Mouse (Mus musculus): Measurements from ENCODE around the gene Hnrnpa1. TPM values are rescaled to one million over a fixed set of nuclear protein-coding genes. Genes with fewer than 3 reads are reported as not detected.

Gene Hnrnpa1
- polyA plus RNA-seq, 1 experiment, result 53.3 TPM

- H3K27ac ChIP-seq (ENCODE audit: control insufficient read depth, insufficient read depth, low read depth, low read length), result no peak overlapping the region
- H3K36me3 ChIP-seq (ENCODE audit: control insufficient read depth, insufficient read depth, low read length), result no peaks in the 10 kb centered on the region
- TF ChIP-seq CTCF (IDR thresholded peaks at IDR 0.05; ENCODE audit: control insufficient read depth, insufficient read depth, insufficient replicate concordance, low read depth, low read length) (peak; percentile 25; the same call in 1 of the 2 replicates), POLR2A (IDR thresholded peaks at IDR 0.05; ENCODE audit: control insufficient read depth, low read depth, low read length) (no peak)
- H3K27me3 ChIP-seq (ENCODE audit: control insufficient read depth, insufficient read depth, low read length), result no peaks in the 10 kb centered on the region
- no peaks in the 10 kb centered on the region for H3K4me1 ChIP-seq (ENCODE audit: control insufficient read depth, insufficient read depth, low read length)
- no peak overlapping the region for H3K4me3 ChIP-seq (ENCODE audit: control insufficient read depth, low read depth, low read length)
These were observed 40.7 kb downstream of the Hnrnpa1 start for GRCm38 (mm10) chr15:103280817-103281464.

DNA sequence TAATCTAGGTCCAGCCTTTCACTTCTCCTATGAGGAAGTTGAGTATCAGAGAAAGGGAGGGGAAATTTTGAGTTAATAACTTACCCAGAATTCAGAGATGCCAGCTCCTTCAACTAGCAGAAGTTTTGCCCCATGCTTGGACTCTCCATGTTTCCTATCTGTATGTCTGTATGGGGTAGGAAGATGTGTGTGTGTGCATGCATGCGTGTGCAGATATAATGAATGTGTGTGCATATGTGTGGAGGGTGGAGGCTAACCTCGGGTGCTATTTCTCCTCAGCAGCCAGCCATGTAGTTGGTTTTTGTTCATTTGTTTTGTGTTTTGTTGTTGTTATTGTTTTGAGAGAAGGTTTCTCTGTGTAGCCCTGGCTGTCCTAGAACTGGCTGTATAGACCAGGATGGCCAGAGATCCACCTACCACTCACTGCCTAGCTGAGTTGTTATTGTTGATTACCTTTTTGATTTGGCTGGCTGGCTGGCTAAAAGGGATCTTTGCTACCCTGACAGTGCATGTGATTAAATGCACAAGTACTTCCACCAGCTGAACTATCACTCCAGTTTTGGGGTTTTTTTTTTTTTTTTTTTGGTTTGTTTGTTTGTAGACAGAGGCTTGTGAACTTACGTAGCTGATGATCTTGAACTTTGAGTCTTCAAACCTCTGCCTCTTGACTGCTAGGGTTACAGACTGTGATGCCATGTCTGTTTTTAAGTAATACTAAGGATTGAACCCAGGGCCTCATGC is 41.4 kb downstream of the Hnrnpa1 start:
- no peak overlapping the region for H3K4me3 ChIP-seq (ENCODE audit: control insufficient read depth, low read depth, low read length)
- TF ChIP-seq POLR2A (IDR thresholded peaks at IDR 0.05; ENCODE audit: control insufficient read depth, low read depth, low read length) (no peak), CTCF (IDR thresholded peaks at IDR 0.05; ENCODE audit: control insufficient read depth, insufficient read depth, insufficient replicate concordance, low read depth, low read length) (no peak)
- H3K27ac ChIP-seq (ENCODE audit: control insufficient read depth, insufficient read depth, low read depth, low read length), result no peak overlapping the region
- no peaks in the 10 kb centered on the region for H3K4me1 ChIP-seq (ENCODE audit: control insufficient read depth, insufficient read depth, low read length)
- H3K36me3 ChIP-seq (ENCODE audit: control insufficient read depth, insufficient read depth, low read length), result no peaks in the 10 kb centered on the region
- no peaks in the 10 kb centered on the region for H3K27me3 ChIP-seq (ENCODE audit: control insufficient read depth, insufficient read depth, low read length)

- Histone ChIP-seq H3K4me1 (ENCODE audit: control insufficient read depth, insufficient read depth, low read length) (no peaks in the 10 kb centered on the region), H3K4me3 (ENCODE audit: control insufficient read depth, low read depth, low read length) (no peak overlapping the region), H3K27ac (ENCODE audit: control insufficient read depth, insufficient read depth, low read depth, low read length) (no peak overlapping the region), H3K27me3 (ENCODE audit: control insufficient read depth, insufficient read depth, low read length) (no peaks in the 10 kb centered on the region), H3K36me3 (ENCODE audit: control insufficient read depth, insufficient read depth, low read length) (no peaks in the 10 kb centered on the region)
- TF ChIP-seq POLR2A (IDR thresholded peaks at IDR 0.05; ENCODE audit: control insufficient read depth, low read depth, low read length) (no peak), CTCF (IDR thresholded peaks at IDR 0.05; ENCODE audit: control insufficient read depth, insufficient read depth, insufficient replicate concordance, low read depth, low read length) (peak; percentile 47; the same call in 1 of the 2 replicates)
These were observed 43.8 kb downstream of the Hnrnpa1 start for GRCm38 (mm10) chr15:103284066-103284465.

DNA sequence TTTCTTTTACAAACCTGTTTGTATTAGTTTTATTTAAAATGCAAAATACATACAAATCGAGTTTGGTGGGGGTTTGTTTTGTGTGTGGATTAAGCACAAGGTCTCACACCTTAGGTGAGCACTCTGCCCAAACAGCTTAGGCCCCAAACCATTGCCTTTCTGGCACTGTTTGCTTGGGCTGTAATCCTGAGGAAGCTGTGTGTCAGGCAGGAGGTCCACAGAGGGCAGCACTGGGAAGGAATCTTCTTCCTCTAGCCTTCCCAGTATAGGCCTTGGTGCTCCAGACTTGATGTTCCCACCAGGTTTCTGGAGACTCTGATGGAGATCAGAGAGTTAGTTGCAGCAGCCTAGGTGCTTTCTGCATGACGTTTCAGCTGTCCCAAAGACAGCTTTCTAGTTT is 44.4 kb downstream of the Hnrnpa1 start:
- Histone ChIP-seq H3K36me3 (ENCODE audit: control insufficient read depth, insufficient read depth, low read length) (no peaks in the 10 kb centered on the region), H3K4me1 (ENCODE audit: control insufficient read depth, insufficient read depth, low read length) (no peaks in the 10 kb centered on the region), H3K27ac (ENCODE audit: control insufficient read depth, insufficient read depth, low read depth, low read length) (no peak overlapping the region), H3K4me3 (ENCODE audit: control insufficient read depth, low read depth, low read length) (no peak overlapping the region), H3K27me3 (ENCODE audit: control insufficient read depth, insufficient read depth, low read length) (no peaks in the 10 kb centered on the region)
- TF ChIP-seq CTCF (IDR thresholded peaks at IDR 0.05; ENCODE audit: control insufficient read depth, insufficient read depth, insufficient replicate concordance, low read depth, low read length) (no peak; the same call in 1 of the 2 replicates), POLR2A (IDR thresholded peaks at IDR 0.05; ENCODE audit: control insufficient read depth, low read depth, low read length) (no peak)

GRCm38 (mm10) chr15:103285778-103286417 is 45.7 kb downstream of the Hnrnpa1 start:
- TF ChIP-seq CTCF (IDR thresholded peaks at IDR 0.05; ENCODE audit: control insufficient read depth, insufficient read depth, insufficient replicate concordance, low read depth, low read length) (no peak), POLR2A (IDR thresholded peaks at IDR 0.05; ENCODE audit: control insufficient read depth, low read depth, low read length) (no peak)
- Histone ChIP-seq H3K4me1 (ENCODE audit: control insufficient read depth, insufficient read depth, low read length) (no peaks in the 10 kb centered on the region), H3K27me3 (ENCODE audit: control insufficient read depth, insufficient read depth, low read length) (no peaks in the 10 kb centered on the region), H3K36me3 (ENCODE audit: control insufficient read depth, insufficient read depth, low read length) (no peaks in the 10 kb centered on the region; the same call in 1 of the 2 replicates), H3K27ac (ENCODE audit: control insufficient read depth, insufficient read depth, low read depth, low read length) (no peak overlapping the region), H3K4me3 (ENCODE audit: control insufficient read depth, low read depth, low read length) (no peak overlapping the region)

- Histone ChIP-seq H3K4me1 (ENCODE audit: control insufficient read depth, insufficient read depth, low read length) (no peaks in the 10 kb centered on the region), H3K27me3 (ENCODE audit: control insufficient read depth, insufficient read depth, low read length) (no peaks in the 10 kb centered on the region), H3K36me3 (ENCODE audit: control insufficient read depth, insufficient read depth, low read length) (peaks cover 2% of the 10 kb centered on the region), H3K27ac (ENCODE audit: control insufficient read depth, insufficient read depth, low read depth, low read length) (no peak overlapping the region), H3K4me3 (ENCODE audit: control insufficient read depth, low read depth, low read length) (no peak overlapping the region)
- TF ChIP-seq POLR2A (IDR thresholded peaks at IDR 0.05; ENCODE audit: control insufficient read depth, low read depth, low read length), result no peak
- TF ChIP-seq CTCF (IDR thresholded peaks at IDR 0.05; ENCODE audit: control insufficient read depth, insufficient read depth, insufficient replicate concordance, low read depth, low read length), result no peak
These were observed 49.4 kb downstream of the Hnrnpa1 start for GRCm38 (mm10) chr15:103289600-103289999.

DNA sequence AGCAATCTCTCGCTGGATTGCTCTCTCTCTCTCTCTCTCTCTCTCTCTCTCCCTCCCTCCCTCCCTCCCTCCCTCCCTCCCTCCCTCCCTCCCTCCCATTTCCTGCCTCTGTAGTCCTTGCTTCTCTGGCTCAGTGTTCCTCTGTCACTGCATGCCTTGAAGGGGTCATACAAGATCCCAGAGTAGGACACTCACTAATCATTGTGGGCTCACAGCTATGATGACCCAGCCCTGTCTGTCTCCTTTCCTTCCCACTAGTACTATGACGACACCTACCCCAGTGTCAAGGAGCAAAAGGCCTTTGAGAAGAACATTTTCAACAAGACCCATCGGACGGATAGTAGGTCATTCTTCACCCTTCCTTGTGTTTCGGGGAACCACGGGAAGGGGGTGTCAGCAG is 50.2 kb downstream of the Hnrnpa1 start:
- Histone ChIP-seq H3K4me1 (ENCODE audit: control insufficient read depth, insufficient read depth, low read length) (no peaks in the 10 kb centered on the region), H3K4me3 (ENCODE audit: control insufficient read depth, low read depth, low read length) (peak overlapping the region; percentile 16; the same call in 1 of the 2 replicates), H3K27me3 (ENCODE audit: control insufficient read depth, insufficient read depth, low read length) (no peaks in the 10 kb centered on the region), H3K27ac (ENCODE audit: control insufficient read depth, insufficient read depth, low read depth, low read length) (no peak overlapping the region), H3K36me3 (ENCODE audit: control insufficient read depth, insufficient read depth, low read length) (peaks cover 2% of the 10 kb centered on the region)
- TF ChIP-seq POLR2A (IDR thresholded peaks at IDR 0.05; ENCODE audit: control insufficient read depth, low read depth, low read length) (no peak), CTCF (IDR thresholded peaks at IDR 0.05; ENCODE audit: control insufficient read depth, insufficient read depth, insufficient replicate concordance, low read depth, low read length) (no peak)

All from testis, adult 2 months (tissue).